Mouse (Mus musculus) hindbrain, embryonic 13.5 days (tissue): ENCODE data around the gene Msantd4. TPM values are rescaled to one million over a fixed set of nuclear protein-coding genes. Genes with fewer than 3 reads are reported as not detected.
"Not testable (repeated sequence)": the region's sequence is repeated elsewhere in the genome, so short reads cannot be mapped to it uniquely, and the experiment has no call there.

Experiments used
- ATAC-seq: fragments of 200-750 bp; cut with Nextera tagmentation; 2 replicates; pipeline ENCODE4 v1.8.0; 2017; ENCODE audit warnings: moderate TSS enrichment; ENCODE audit not compliant: low FRiP score
- H3K27ac ChIP-seq: fragments of 300-500 bp; sonication (generic); 2 replicates; pipeline ENCODE4 v1.5.1; 2015; ENCODE audit warnings: inconsistent platforms, mild to moderate bottlenecking, moderate library complexity
- H3K27me3 ChIP-seq: fragments of 300-500 bp; sonication (generic); 2 replicates; pipeline ENCODE4 v1.6.1; 2015; ENCODE audit warnings: mild to moderate bottlenecking, inconsistent platforms
- H3K36me3 ChIP-seq: fragments of 300-500 bp; sonication (generic); 2 replicates; pipeline ENCODE4 v1.6.1; 2015; ENCODE audit warnings: mild to moderate bottlenecking, inconsistent platforms
- H3K4me1 ChIP-seq: fragments of 300-500 bp; sonication (generic); replicated peaks from 2 replicates; pipeline ENCODE4 v1.6.1; 2015; ENCODE audit warnings: inconsistent platforms
- H3K4me2 ChIP-seq: fragments of 300-500 bp; sonication (generic); 2 replicates; pipeline ENCODE4 v1.6.1; 2015; ENCODE audit warnings: inconsistent platforms, mild to moderate bottlenecking, moderate library complexity
- H3K4me3 ChIP-seq: fragments of 300-500 bp; sonication (generic); 2 replicates; pipeline ENCODE4 v1.5.1; 2015; ENCODE audit warnings: mild to moderate bottlenecking, inconsistent platforms
- H3K9ac ChIP-seq: fragments of 300-500 bp; sonication (generic); 2 replicates; pipeline ENCODE4 v1.6.1; 2015; ENCODE audit warnings: mild to moderate bottlenecking, inconsistent platforms
- H3K9me3 ChIP-seq: fragments of 300-500 bp; sonication (generic); 2 replicates; pipeline ENCODE4 v1.6.1; 2016; ENCODE audit warnings: inconsistent platforms
- WGBS: fragments of 180-500 bp; shearing (Covaris S2); methylation state at CpG from one replicate; pipeline ENCODE4 v1.1.7; 2015; 5-methylcytosine and 5-hydroxymethylcytosine counted together
- microRNA-seq: library from miRNA; unstranded; fragments of <30 nt; microRNA quantifications from one replicate; pipeline ENCODE4, GENCODE M21; 2016
- polyA plus RNA-seq: library from polyadenylated mRNA; unstranded; fragments of >200 nt; fragmentation: Nextera tagmentation; extraction: Ambion mirVana; gene quantifications from 2 replicates; pipeline ENCODE4 v1.2.1, GENCODE M21; 2015

The Msantd4 gene
- 49.4 and 56.9 TPM in 2 replicates for polyA plus RNA-seq

DNA sequence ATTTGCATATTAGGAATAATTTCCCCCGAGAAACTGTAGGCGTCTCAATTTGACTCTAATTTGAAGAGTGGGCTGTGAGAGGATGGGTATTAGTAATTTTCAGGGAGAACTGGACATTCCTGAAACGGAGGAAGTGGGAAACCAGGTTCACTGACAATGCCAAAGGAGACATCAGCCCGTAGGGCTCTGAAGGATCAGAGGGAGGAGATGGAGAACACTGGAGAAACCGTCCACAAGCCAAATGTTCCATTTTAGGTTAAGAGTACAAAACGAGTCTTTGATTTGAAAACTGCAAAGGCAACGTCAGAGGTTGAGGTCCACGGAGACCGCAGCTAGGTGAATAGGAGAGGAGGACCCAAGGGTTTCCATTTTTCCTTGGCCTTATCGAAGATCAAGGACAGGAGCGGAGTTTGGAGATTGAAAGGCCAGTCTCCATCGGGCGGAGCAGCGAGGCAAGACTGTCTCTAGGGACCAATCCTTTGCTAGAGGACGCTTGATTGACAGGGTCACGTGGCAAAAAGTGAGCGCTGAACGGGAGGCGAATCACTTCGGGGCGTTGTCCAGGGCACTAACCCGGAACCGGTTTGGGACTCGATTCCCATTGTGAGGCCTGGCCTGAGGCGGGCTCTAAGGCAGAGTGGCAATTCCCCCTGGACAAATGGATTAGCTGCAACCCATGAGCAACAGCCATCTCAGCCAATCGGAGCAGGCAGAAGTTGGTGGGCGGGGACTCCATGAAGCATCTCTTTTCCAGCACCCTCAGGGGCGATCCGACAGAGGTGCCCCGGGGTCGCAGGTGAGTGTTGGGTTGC, at the start of gene Msantd4:
Gene Msantd4, plus strand, starts transcription at position 735 of the 812 bp plus-strand sequence.
- peak; percentile 100 for ATAC-seq
- WGBS, result 2% methylated on average over 31 of the region's 31 CpGs
- H3K4me3 ChIP-seq, result peak within 1 kb of the TSS; percentile 71
- no peaks in the 10 kb centered on the region for H3K27me3 ChIP-seq
- H3K36me3 ChIP-seq, result no peaks in the 10 kb centered on the region
- no peaks in the 10 kb centered on the region for H3K9me3 ChIP-seq
- H3K27ac ChIP-seq, result peak within 1 kb of the TSS; percentile 87
- peak within 1 kb of the TSS; percentile 78 for H3K9ac ChIP-seq
- H3K4me2 ChIP-seq, result peak within 1 kb of the TSS; percentile 64
- peaks cover 32% of the 10 kb centered on the region for H3K4me1 ChIP-seq

DNA sequence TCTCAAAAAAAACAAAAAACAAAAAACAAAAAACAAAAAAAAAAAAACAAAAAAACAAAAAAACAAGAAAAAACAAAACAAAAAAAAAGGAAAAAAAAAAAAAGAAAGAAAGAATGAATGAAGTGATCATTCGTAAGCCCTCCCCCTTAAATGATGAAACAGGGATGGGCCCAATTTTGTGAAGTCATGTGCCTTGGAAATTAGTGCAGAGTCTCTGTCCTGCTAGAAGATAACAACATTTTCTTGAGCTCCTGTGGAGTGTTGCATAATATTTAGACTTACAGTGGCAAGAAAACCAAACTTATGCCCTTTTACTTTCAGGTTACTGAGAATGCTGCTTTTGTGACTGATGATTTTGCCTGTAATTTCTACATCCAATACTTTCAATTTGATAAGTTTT, 23.2 kb upstream of the Msantd4 start:
- no peaks in the 10 kb centered on the region for H3K4me1 ChIP-seq
- no peak overlapping the region for H3K4me3 ChIP-seq
- no peak overlapping the region for H3K27ac ChIP-seq
- H3K9me3 ChIP-seq, result no peaks in the 10 kb centered on the region
- 100% methylated on average over 1 of the region's 1 CpGs for whole genome bisulfite sequencing
- no peak overlapping the region for H3K4me2 ChIP-seq
- H3K36me3 ChIP-seq, result no peaks in the 10 kb centered on the region
- H3K9ac ChIP-seq, result no peak overlapping the region
- no peaks in the 10 kb centered on the region for H3K27me3 ChIP-seq
- ATAC-seq, result no peak

DNA sequence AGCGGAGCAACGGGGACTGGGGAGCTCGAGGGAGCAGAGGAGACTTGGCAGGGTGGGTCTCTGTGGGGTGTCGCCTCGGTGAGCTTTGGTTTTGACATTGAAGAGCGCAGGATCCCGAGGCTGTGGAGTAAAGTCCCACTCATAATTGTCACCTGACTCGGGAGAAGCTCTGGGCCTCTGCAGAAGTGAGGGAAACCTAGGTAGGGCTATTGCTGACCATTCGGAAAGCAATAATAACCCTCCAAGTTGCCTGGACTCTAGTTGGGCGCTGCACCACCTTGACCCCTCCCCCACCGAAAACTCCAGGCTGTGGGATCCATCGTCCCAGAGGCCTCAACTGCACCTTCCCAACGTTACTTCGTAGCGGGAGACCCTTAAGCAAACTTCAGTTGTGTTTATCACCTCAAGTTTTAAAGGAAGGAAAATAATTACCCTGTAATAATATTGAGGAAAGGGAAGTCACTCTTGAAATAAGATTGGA, 318 bp downstream of the Msantd4 start:
- Histone ChIP-seq H3K4me2 (peak overlapping the region; percentile 64), H3K27ac (peak overlapping the region; percentile 80), H3K36me3 (0 out of 2 replicates have a peak, but pooled peaks cover 2% of the 10 kb centered on the region), H3K9me3 (no peaks in the 10 kb centered on the region), H3K4me3 (peak overlapping the region; percentile 71), H3K27me3 (no peaks in the 10 kb centered on the region), H3K4me1 (peaks cover 32% of the 10 kb centered on the region), H3K9ac (peak overlapping the region; percentile 78)
- peak; percentile 82; the same call in 1 of the 2 replicates for ATAC-seq
- WGBS, result under 1% methylated on average over 15 of the region's 15 CpGs

DNA sequence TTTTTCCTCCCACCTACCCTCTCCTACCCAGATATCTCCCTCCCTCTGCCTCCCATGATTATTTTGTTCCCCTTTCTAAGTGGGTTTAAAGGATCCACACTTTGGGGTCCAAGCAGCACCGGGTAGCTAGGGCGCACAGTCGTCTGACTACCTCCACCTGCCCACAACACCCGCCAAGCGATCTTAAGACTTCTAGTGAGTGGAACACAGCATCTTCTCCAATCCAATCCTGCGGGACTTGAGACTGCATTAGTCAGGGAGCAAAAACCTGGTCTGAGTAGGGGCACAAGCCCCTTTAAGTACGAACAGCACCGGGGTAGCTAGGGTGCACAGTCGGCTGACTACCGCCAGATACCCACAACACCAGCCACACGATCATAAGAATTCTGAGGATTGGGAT, 24.4 kb downstream of the Msantd4 start:
- H3K36me3 ChIP-seq, H3K27ac ChIP-seq, H3K9ac ChIP-seq, H3K4me1 ChIP-seq, H3K27me3 ChIP-seq, H3K9me3 ChIP-seq, H3K4me2 ChIP-seq, H3K4me3 ChIP-seq, ATAC-seq: not testable (repeated sequence)
- 97% methylated on average over 11 of the region's 11 CpGs for WGBS

Small RNA genes within 50 kb of the gene (microRNA-seq; reads per million reads assigned to microRNA genes)
- not detected for gene Gm23992

Other genes starting within 250 kb of the Msantd4 start
- gene Aasdhppt, start 67.1 kb upstream of the Msantd4 start, polyA plus RNA-seq, result 33.9 and 34.5 TPM in 2 replicates
- 11.4 and 11.8 TPM in 2 replicates for gene Kbtbd3, start 66.7 kb upstream of the Msantd4 start, polyA plus RNA-seq